9 mouse cellular contexts compared by ENCODE assay signal in genomic region chr6:30526586-30527515, GRCm38 (mm10). TPM values are rescaled to one million over a fixed set of nuclear protein-coding genes. Genes with fewer than 3 reads are reported as not detected.
DNase-seq lines count a peak whose midpoint lies in the region; ATAC-seq and TF ChIP-seq lines count a peak whose summit lies in the region.
"Had no signal": no experiment of that assay in that cellular context is flagged by ENCODE, and none has a peak within 500 bp of the region (broad histone marks: within the 10 kb centered on the region; RNA-seq: fewer than 3 reads in every experiment).

No protein-coding gene starts in this region.

- peak overlapping the region; percentile 65 for H3K27ac ChIP-seq in heart, postnatal 0 days (ENCODE audit: low read depth)
- peak overlapping the region; percentile 86 for H3K27ac ChIP-seq in neural tube, embryonic 11.5 days (ENCODE audit: low read depth, low read length)
- H3K27ac ChIP-seq: liver, embryonic 15.5 days had no signal

- H3K4me1 ChIP-seq in heart, postnatal 0 days (ENCODE audit: control insufficient read depth, insufficient read depth) = peaks cover 41% of the 10 kb centered on the region
- H3K4me1 ChIP-seq in neural tube, embryonic 11.5 days (ENCODE audit: control insufficient read depth, insufficient read depth, low read length) = peaks cover 7% of the 10 kb centered on the region; the same call in 1 of the 2 replicates
- H3K4me1 ChIP-seq: liver, embryonic 15.5 days had no signal

- no peak for TF ChIP-seq CTCF in heart, postnatal 0 days (IDR thresholded peaks at IDR 0.05; ENCODE audit: low read depth)

- peak; percentile 17 for DNase-seq in urinary bladder, postnatal 14 days (ENCODE audit: low spot score)
- DNase-seq in urinary bladder, postnatal 25 days (ENCODE audit: low spot score) = no peak
- no peak for DNase-seq in heart, postnatal 0 days (ENCODE audit: low spot score)
- DNase-seq in kidney, postnatal 36 days = peak; percentile 37 to 72
- DNase-seq in neural tube, embryonic 11.5 days (ENCODE audit: low spot score) = peak; percentile 69
- no peak for DNase-seq in urinary bladder, adult 18-20 months (ENCODE audit: low spot score in 2 of 2)
- DNase-seq in adrenal gland, postnatal 36 days = no peak

- H3K9ac ChIP-seq in heart, postnatal 0 days (replicated peaks; ENCODE audit: low read depth, low read length) = no peak overlapping the region
- H3K9ac ChIP-seq in neural tube, embryonic 11.5 days (ENCODE audit: low read length) = peak overlapping the region; percentile 39
- H3K9ac ChIP-seq: liver, embryonic 15.5 days had no signal

- no peaks in the 10 kb centered on the region for H3K36me3 ChIP-seq in heart, postnatal 0 days (replicated peaks; ENCODE audit: control insufficient read depth, insufficient read depth, low read length)
- no peaks in the 10 kb centered on the region for H3K36me3 ChIP-seq in neural tube, embryonic 11.5 days (ENCODE audit: control insufficient read depth, insufficient read depth, low read length)
- H3K36me3 ChIP-seq: liver, embryonic 15.5 days had no signal

- H3K9me3 ChIP-seq in heart, postnatal 0 days (replicated peaks; ENCODE audit: control insufficient read depth, low read length) = no peaks in the 10 kb centered on the region
- H3K9me3 ChIP-seq in neural tube, embryonic 11.5 days (ENCODE audit: control insufficient read depth, low read length) = no peaks in the 10 kb centered on the region
- H3K9me3 ChIP-seq: liver, embryonic 15.5 days had no signal

- 27% methylated on average over 19 of the region's 19 CpGs for WGBS in heart, postnatal 0 days
- 11% methylated on average over 19 of the region's 19 CpGs for WGBS in neural tube, embryonic 11.5 days

- no peak for TF ChIP-seq EP300 in heart, postnatal 0 days (IDR thresholded peaks at IDR 0.05; ENCODE audit: low read depth)

- 0 out of 2 replicates have a peak, but pooled peaks have one; percentile 14 for ATAC-seq in heart, postnatal 0 days (ENCODE audit: insufficient read depth, low read depth)
- ATAC-seq in neural tube, embryonic 11.5 days (ENCODE audit: insufficient read depth, low FRiP score, low TSS enrichment) = peak; percentile 69; the same call in 1 of the 2 replicates
- ATAC-seq in erythroid progenitor cell, adult 5-6 weeks (replicated peaks; ENCODE audit: low FRiP score, poor library complexity, severe bottlenecking) = no peak

- H3K27me3 ChIP-seq in heart, postnatal 0 days (ENCODE audit: control insufficient read depth, insufficient read depth, low read length) = no peaks in the 10 kb centered on the region
- H3K27me3 ChIP-seq in neural tube, embryonic 11.5 days (ENCODE audit: control insufficient read depth, insufficient read depth, low read length) = no peaks in the 10 kb centered on the region

- H3K4me3 ChIP-seq in heart, postnatal 0 days (ENCODE audit: low read depth, low read length) = no peak overlapping the region
- 0 out of 2 replicates have a peak overlapping the region, but pooled peaks have one; percentile 9 for H3K4me3 ChIP-seq in neural tube, embryonic 11.5 days (ENCODE audit: low read depth, low read length)
- H3K4me3 ChIP-seq: liver, embryonic 15.5 days had no signal

- peak overlapping the region; percentile 13; the same call in 1 of the 2 replicates for H3K4me2 ChIP-seq in heart, postnatal 0 days (ENCODE audit: low read depth, low read length)
- peak overlapping the region; percentile 28 for H3K4me2 ChIP-seq in neural tube, embryonic 11.5 days (ENCODE audit: low read depth)
- H3K4me2 ChIP-seq: liver, embryonic 15.5 days had no signal

RNA-seq across cellular contexts. Expression of gene Cpa2, which starts 14.5 kb away (rescaled TPM):
- not detected in 2 replicates for total RNA-seq in heart, postnatal 0 days (2014; rRNA removed; ENCODE audit: low replicate concordance)
- 2.7 and 2.8 TPM in 2 replicates for polyA plus RNA-seq in heart, postnatal 0 days (2015; fragmentation: Nextera tagmentation; extraction: Ambion mirVana)
- 11.3 and 13.1 TPM in 2 replicates for polyA plus RNA-seq in neural tube, embryonic 11.5 days (2014; fragmentation: Nextera tagmentation; extraction: Ambion mirVana)
- not detected in 2 replicates for total RNA-seq in erythroid progenitor cell, adult 5-6 weeks (2015; ENCODE audit: low replicate concordance)
- not detected in 2 replicates for total RNA-seq in erythroid progenitor cell, adult 5-6 weeks (2017; ENCODE audit: low replicate concordance)
- total RNA-seq in adrenal gland, postnatal 36 days (2021) = under 1 TPM; 0.56 to 0.66 TPM

RNA-seq across cellular contexts. Expression of gene Ssmem1, which starts 17.2 kb away (rescaled TPM):
- not detected in 2 replicates for total RNA-seq in heart, postnatal 0 days (2014; rRNA removed; ENCODE audit: low replicate concordance)
- polyA plus RNA-seq in heart, postnatal 0 days (2015; fragmentation: Nextera tagmentation; extraction: Ambion mirVana) = 0.08 TPM in 1 of 2 replicates, not detected in the other
- polyA plus RNA-seq in neural tube, embryonic 11.5 days (2014; fragmentation: Nextera tagmentation; extraction: Ambion mirVana) = 0.40 and 1.1 TPM in 2 replicates
- not detected in 2 replicates for total RNA-seq in erythroid progenitor cell, adult 5-6 weeks (2015; ENCODE audit: low replicate concordance)
- not detected in 2 replicates for total RNA-seq in erythroid progenitor cell, adult 5-6 weeks (2017; ENCODE audit: low replicate concordance)
- under 1 TPM in 1 of 2 experiments, not detected in 1; 0.23 TPM for total RNA-seq in adrenal gland, postnatal 36 days (2021)

RNA-seq across cellular contexts. Expression of gene Tmem209, which starts 17.3 kb away (rescaled TPM):
- 36.9 and 41.8 TPM in 2 replicates for total RNA-seq in heart, postnatal 0 days (2014; rRNA removed; ENCODE audit: low replicate concordance)
- 10.9 and 13.1 TPM in 2 replicates for polyA plus RNA-seq in heart, postnatal 0 days (2015; fragmentation: Nextera tagmentation; extraction: Ambion mirVana)
- polyA plus RNA-seq in neural tube, embryonic 11.5 days (2014; fragmentation: Nextera tagmentation; extraction: Ambion mirVana) = 38.6 and 41.5 TPM in 2 replicates
- 54.5 and 55.5 TPM in 2 replicates for total RNA-seq in erythroid progenitor cell, adult 5-6 weeks (2015; ENCODE audit: low replicate concordance)
- total RNA-seq in erythroid progenitor cell, adult 5-6 weeks (2017; ENCODE audit: low replicate concordance) = 47.7 and 61.2 TPM in 2 replicates
- 10 to 100 TPM; 23.3 to 27.3 TPM for total RNA-seq in adrenal gland, postnatal 36 days (2021)

RNA-seq across cellular contexts. Expression of gene Cpa4, which starts 41.3 kb away (rescaled TPM):
- 0.23 TPM in 1 of 2 replicates, not detected in the other for total RNA-seq in heart, postnatal 0 days (2014; rRNA removed; ENCODE audit: low replicate concordance)
- 0.30 and 0.46 TPM in 2 replicates for polyA plus RNA-seq in heart, postnatal 0 days (2015; fragmentation: Nextera tagmentation; extraction: Ambion mirVana)
- polyA plus RNA-seq in neural tube, embryonic 11.5 days (2014; fragmentation: Nextera tagmentation; extraction: Ambion mirVana) = 2.1 and 3.6 TPM in 2 replicates
- not detected in 2 replicates for total RNA-seq in erythroid progenitor cell, adult 5-6 weeks (2015; ENCODE audit: low replicate concordance)
- total RNA-seq in erythroid progenitor cell, adult 5-6 weeks (2017; ENCODE audit: low replicate concordance) = not detected in 2 replicates
- total RNA-seq in adrenal gland, postnatal 36 days (2021) = 1 to 10 TPM; 1.1 to 1.2 TPM

Comparison
In these comparisons a context has a peak if more than half of its experiments do, and no peak if none do; other contexts are left out.
1. DNase-seq: peak in urinary bladder, postnatal 14 days (single experiment), kidney, postnatal 36 days (2 of 2) and neural tube, embryonic 11.5 days (single experiment); none in urinary bladder, postnatal 25 days (single experiment), heart, postnatal 0 days (single experiment), urinary bladder, adult 18-20 months (0 of 2) and adrenal gland, postnatal 36 days (0 of 2).